Mouse (Mus musculus) myocyte (in vitro differentiated cells): ENCODE results near the gene Vezf1.

Experiments
- CEBPB ChIP-seq: IDR thresholded peaks from 2 replicates; pipeline ENCODE4 v1.6.1; 2011; ENCODE audit warnings: mild to moderate bottlenecking, moderate library complexity; ENCODE audit not compliant: poor library complexity, insufficient read depth, severe bottlenecking
- E2F4 ChIP-seq: IDR thresholded peaks from one replicate; pipeline ENCODE4 v1.6.1; 2011; ENCODE audit warnings: mild to moderate bottlenecking, control low read depth, moderate library complexity; ENCODE audit not compliant: insufficient read depth
- MAX ChIP-seq: IDR thresholded peaks from one replicate; pipeline ENCODE4 v1.6.1; 2011; ENCODE audit warnings: low read depth, mild to moderate bottlenecking, control low read depth
- MYOD1 ChIP-seq, 3 experiments: IDR thresholded peaks; one replicate each; pipeline ENCODE4 v1.6.1; 2011; ENCODE audit warnings: control low read depth in 2 of 3, low read depth in 2 of 3, mild to moderate bottlenecking in 2 of 3, moderate library complexity in 1 of 3; ENCODE audit not compliant: insufficient read length in 2 of 3, control insufficient read depth in 1 of 3
- POLR2A ChIP-seq: IDR thresholded peaks from one replicate; pipeline ENCODE4 v1.6.1; 2011; ENCODE audit warnings: low read depth, mild to moderate bottlenecking, control low read depth, moderate library complexity; ENCODE audit not compliant: insufficient read length
- POLR2AphosphoS2 ChIP-seq: IDR thresholded peaks from one replicate; pipeline ENCODE4 v1.6.1; 2011; ENCODE audit warnings: low read depth, control low read depth; ENCODE audit not compliant: insufficient read length
- SRF ChIP-seq: IDR thresholded peaks from one replicate; pipeline ENCODE4 v1.6.1; 2011; ENCODE audit warnings: low read depth; ENCODE audit not compliant: control insufficient read depth, insufficient read length
- USF1 ChIP-seq: IDR thresholded peaks from one replicate; pipeline ENCODE4 v1.6.1; 2011; ENCODE audit warnings: low read depth, mild to moderate bottlenecking, control low read depth, moderate library complexity

- TF ChIP-seq POLR2A: no peak
- no peak for TF ChIP-seq CEBPB
- TF ChIP-seq MYOD1 (IDR thresholded peaks at IDR 0.05; ENCODE audit: control insufficient read depth in 1 of 3, insufficient read length in 2 of 3, low read depth in 2 of 3): no peak
- TF ChIP-seq E2F4: no peak
- TF ChIP-seq POLR2AphosphoS2: no peak
- no peak for TF ChIP-seq MAX
- no peak for TF ChIP-seq USF1
- no peak for TF ChIP-seq SRF
These were observed 7.6 kb downstream of the Vezf1 start for GRCm38 (mm10) chr11:88075701-88076100.
